Mouse (Mus musculus) midbrain, embryonic 14.5 days (tissue): Measurements from ENCODE around the gene Cldn3. TPM values are rescaled to one million over a fixed set of nuclear protein-coding genes. Genes with fewer than 3 reads are reported as not detected.

Experiments
- ATAC-seq: fragments of 200-750 bp; cut with Nextera tagmentation; 2 replicates; pipeline ENCODE4 v1.8.0; 2017; ENCODE audit warnings: moderate number of reproducible peaks, moderate library complexity; ENCODE audit not compliant: low FRiP score, low TSS enrichment
- DNase-seq: peaks from one replicate; pipeline ENCODE4 v3.0.0-alpha.2; 2015
- H3K27ac ChIP-seq: fragments of 300-500 bp; sonication (generic); replicated peaks from 2 replicates; pipeline ENCODE4 v1.5.1; 2014; ENCODE audit warnings: mild to moderate bottlenecking, low read depth, low read length, moderate library complexity
- H3K27me3 ChIP-seq: fragments of 300-500 bp; sonication (generic); 2 replicates; pipeline ENCODE4 v1.6.1; 2014; ENCODE audit warnings: low read length, control low read depth, mixed read lengths; ENCODE audit not compliant: control insufficient read depth, insufficient read depth
- H3K36me3 ChIP-seq: fragments of 300-500 bp; sonication (generic); 2 replicates; pipeline ENCODE4 v1.6.1; 2014; ENCODE audit warnings: low read length, control low read depth; ENCODE audit not compliant: control insufficient read depth, insufficient read depth
- H3K4me1 ChIP-seq: fragments of 300-500 bp; sonication (generic); 2 replicates; pipeline ENCODE4 v1.6.1; 2014; ENCODE audit warnings: mild to moderate bottlenecking, antibody characterized with exemption, low read length, control low read depth; ENCODE audit not compliant: control insufficient read depth, insufficient read depth
- H3K4me2 ChIP-seq: fragments of 300-500 bp; sonication (generic); 2 replicates; pipeline ENCODE4 v1.6.1; 2014; ENCODE audit warnings: mild to moderate bottlenecking, low read length, moderate library complexity
- H3K4me3 ChIP-seq: fragments of 300-500 bp; sonication (generic); replicated peaks from 2 replicates; pipeline ENCODE4 v1.5.1; 2014; ENCODE audit warnings: low read depth, low read length
- H3K9ac ChIP-seq: fragments of 300-500 bp; sonication (generic); replicated peaks from 2 replicates; pipeline ENCODE4 v1.6.1; 2014; ENCODE audit warnings: mild to moderate bottlenecking, low read length, moderate library complexity
- H3K9me3 ChIP-seq: fragments of 300-500 bp; sonication (generic); 2 replicates; pipeline ENCODE4 v1.6.1; 2016; ENCODE audit warnings: low read length, control low read depth, mixed read lengths; ENCODE audit not compliant: control insufficient read depth
- WGBS: fragments of 180-500 bp; shearing (Covaris S2); extraction: QIAGEN DNeasy Blood & Tissue Kit; methylation state at CpG from one replicate; pipeline ENCODE4 v1.1.7; 2014; 5-methylcytosine and 5-hydroxymethylcytosine counted together
- polyA plus RNA-seq: library from polyadenylated mRNA; unstranded; fragments of >200 nt; fragmentation: Nextera tagmentation; extraction: Ambion mirVana; gene quantifications from 2 replicates; pipeline ENCODE4 v1.2.1, GENCODE M21; 2014

The Cldn3 gene
- polyA plus RNA-seq, 1 experiment from 2014 or later, result 1.3 TPM

DNA sequence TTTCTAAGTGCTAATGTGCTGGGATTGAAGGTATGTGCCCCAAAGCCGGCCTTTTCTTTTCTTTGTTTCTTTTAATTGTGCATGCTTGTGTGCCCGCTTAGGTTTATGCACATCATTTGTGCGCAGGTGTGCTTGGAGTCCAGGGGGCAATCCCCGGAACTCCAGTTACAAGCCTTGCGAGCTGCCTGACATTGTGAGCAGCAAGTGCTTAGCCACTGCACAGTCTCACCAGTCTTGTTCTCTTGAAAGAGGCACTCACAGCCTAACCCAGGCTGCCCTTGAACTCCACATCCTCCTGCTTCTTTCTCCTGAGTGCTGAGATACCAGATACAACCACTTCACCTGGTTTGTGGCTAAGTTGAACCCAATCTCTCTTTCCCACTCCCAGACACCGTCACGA lies 12.5 kb upstream of the Cldn3 start:
- no peak overlapping the region for H3K4me3 ChIP-seq

DNA sequence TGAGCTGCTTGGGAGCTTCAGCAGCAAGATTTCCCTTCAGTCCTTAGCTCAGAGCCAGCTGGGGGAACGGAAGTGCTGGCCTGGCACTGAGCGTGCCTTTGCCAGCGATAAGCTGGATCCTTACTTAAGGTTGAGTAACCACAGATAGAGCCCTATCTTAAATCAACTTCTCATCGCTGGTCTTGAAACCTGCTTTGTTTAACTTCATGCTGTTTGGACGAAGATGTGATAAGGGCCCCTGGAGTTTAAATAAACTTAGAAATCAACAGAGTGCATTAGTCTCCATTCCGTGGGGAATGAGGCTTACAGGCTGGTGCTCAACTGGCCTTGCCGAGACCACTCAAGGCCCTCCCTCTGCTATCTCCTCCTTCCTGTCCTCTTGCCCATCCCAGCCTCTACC lies 11.7 kb upstream of the Cldn3 start:
- H3K27me3 ChIP-seq, result no peaks in the 10 kb centered on the region
- no peak overlapping the region for H3K9ac ChIP-seq
- WGBS, result 73% methylated on average over 7 of the region's 7 CpGs
- H3K4me2 ChIP-seq, result no peak overlapping the region
- no peak overlapping the region for H3K4me3 ChIP-seq
- H3K27ac ChIP-seq, result no peak overlapping the region
- H3K9me3 ChIP-seq, result no peaks in the 10 kb centered on the region
- DNase-seq, result no peak
- no peaks in the 10 kb centered on the region for H3K4me1 ChIP-seq
- no peak for ATAC-seq
- no peaks in the 10 kb centered on the region for H3K36me3 ChIP-seq

More for the DNA sequence above, 12.5 kb upstream of the Cldn3 start:
- Histone ChIP-seq H3K36me3 (no peaks in the 10 kb centered on the region), H3K27me3 (no peaks in the 10 kb centered on the region), H3K4me1 (no peaks in the 10 kb centered on the region), H3K9ac (no peak overlapping the region), H3K27ac (no peak overlapping the region), H3K4me2 (no peak overlapping the region), H3K9me3 (no peaks in the 10 kb centered on the region)
- WGBS, result 87% methylated on average over 7 of the region's 7 CpGs
- DNase-seq (no peak), ATAC-seq (no peak)

DNA sequence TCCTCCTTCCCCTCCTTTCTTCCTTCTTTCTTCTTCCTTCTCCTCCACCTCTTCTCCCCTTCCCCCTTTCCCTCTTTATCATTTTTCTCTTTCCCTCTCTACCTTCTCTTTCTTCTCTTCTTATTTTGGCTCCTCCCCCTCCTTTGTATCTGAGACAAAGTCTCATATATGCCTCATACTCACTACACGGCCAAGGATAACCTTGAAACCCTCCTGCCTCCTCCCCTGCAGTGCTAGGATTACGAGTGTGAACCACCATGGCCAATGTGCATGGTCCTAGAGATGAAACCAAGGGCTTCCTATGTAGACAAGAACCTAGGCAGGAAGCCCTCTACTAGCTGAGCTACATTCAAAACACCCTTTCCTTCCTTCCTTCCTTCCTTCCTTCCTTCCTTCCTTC lies 11.1 kb upstream of the Cldn3 start:
- 58% methylated on average over 2 of the region's 2 CpGs for WGBS

DNA sequence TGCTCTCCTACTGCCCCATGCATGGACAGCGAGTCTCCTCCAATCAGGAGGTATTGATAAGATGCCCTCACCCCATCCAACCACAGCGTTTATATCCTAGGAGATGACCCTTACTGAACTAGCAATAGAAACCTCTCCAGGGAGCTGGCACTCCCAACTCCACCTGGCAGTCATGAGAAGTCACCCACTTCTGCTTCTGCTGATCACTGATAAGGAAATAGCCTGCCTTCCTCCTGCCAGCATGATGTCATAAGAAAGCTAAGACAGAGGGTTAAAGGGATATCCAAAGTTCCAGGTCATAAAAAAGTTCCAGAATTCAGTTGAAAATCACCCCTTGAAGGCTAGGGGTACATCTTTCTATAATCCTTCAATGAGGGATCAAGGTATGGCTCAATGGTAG lies 9.8 kb upstream of the Cldn3 start:
- no peaks in the 10 kb centered on the region for H3K9me3 ChIP-seq
- DNase-seq (no peak), ATAC-seq (no peak)
- H3K36me3 ChIP-seq, result no peaks in the 10 kb centered on the region
- H3K9ac ChIP-seq, result no peak overlapping the region
- H3K27me3 ChIP-seq, result no peaks in the 10 kb centered on the region
- H3K4me3 ChIP-seq, result no peak overlapping the region
- no peaks in the 10 kb centered on the region for H3K4me1 ChIP-seq
- WGBS, result 84% methylated on average over 2 of the region's 2 CpGs
- no peak overlapping the region for H3K4me2 ChIP-seq
- no peak overlapping the region for H3K27ac ChIP-seq

More for the DNA sequence above, 11.1 kb upstream of the Cldn3 start:
- H3K9ac ChIP-seq, result no peak overlapping the region
- no peaks in the 10 kb centered on the region for H3K36me3 ChIP-seq
- no peak overlapping the region for H3K27ac ChIP-seq
- DNase-seq, result no peak
- no peaks in the 10 kb centered on the region for H3K27me3 ChIP-seq
- no peak for ATAC-seq
- H3K4me1 ChIP-seq, result no peaks in the 10 kb centered on the region
- no peaks in the 10 kb centered on the region for H3K9me3 ChIP-seq
- H3K4me2 ChIP-seq, result no peak overlapping the region
- H3K4me3 ChIP-seq, result no peak overlapping the region

DNA sequence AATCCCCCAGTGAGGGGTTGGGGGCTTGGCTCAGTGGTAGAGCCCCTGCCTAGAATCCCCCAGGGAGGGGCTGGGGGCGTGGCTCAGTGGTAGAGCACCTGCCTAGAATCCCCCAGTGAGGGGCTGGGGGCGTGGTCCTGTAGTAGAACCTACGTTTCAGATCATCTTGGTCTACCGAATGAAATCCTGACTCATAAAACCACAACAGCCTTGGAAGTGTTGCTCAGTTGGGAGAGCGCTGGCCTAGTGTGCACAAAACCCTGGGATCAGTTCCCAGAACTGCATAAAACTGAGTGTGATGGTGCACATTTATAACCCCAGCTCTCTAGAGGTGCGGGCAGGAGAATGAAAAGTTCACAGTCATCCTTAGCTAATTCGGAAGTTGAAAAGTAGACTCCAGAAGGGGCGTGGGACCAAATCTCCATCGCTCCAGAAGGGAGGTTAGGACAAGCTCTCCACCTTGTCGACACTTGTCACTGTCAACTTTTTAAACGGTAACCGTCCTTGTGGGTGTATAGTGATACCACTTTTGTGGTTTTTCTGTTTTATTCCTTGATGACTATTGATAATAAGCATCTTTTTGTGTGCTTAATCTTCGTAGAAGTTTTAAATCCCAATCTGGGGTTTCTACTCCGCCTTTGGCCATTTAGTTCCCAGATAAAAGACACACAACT lies 9.3 kb upstream of the Cldn3 start:
- no peaks in the 10 kb centered on the region for H3K36me3 ChIP-seq
- no peaks in the 10 kb centered on the region for H3K9me3 ChIP-seq
- H3K27ac ChIP-seq, result no peak overlapping the region
- no peaks in the 10 kb centered on the region for H3K27me3 ChIP-seq
- WGBS, result 87% methylated on average over 14 of the region's 14 CpGs
- H3K4me1 ChIP-seq, result no peaks in the 10 kb centered on the region
- no peak for ATAC-seq
- no peak for DNase-seq
- no peak overlapping the region for H3K9ac ChIP-seq
- H3K4me2 ChIP-seq, result no peak overlapping the region
- no peak overlapping the region for H3K4me3 ChIP-seq

DNA sequence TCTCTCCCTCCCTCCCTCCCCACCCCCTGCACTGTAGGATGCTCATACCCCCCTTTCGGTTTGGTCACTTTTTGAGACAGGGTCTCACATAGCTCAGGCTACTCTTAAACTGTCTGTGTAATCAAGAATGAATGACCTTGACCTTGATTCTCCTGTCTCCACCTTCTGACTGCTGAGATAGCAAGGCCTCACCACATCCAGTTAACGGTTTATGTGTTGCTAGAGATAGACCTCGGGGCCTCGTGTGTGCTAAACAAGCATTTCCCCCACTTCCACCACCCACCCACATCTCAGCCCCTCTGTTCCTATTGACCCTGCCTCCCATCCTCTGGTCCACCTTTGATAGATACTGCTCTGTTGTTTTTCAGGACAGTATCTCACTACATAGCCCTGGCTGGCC lies 8.2 kb upstream of the Cldn3 start:
- ATAC-seq (no peak), DNase-seq (no peak)
- Histone ChIP-seq H3K27ac (no peak overlapping the region), H3K9me3 (no peaks in the 10 kb centered on the region), H3K4me1 (no peaks in the 10 kb centered on the region), H3K4me3 (no peak overlapping the region), H3K36me3 (no peaks in the 10 kb centered on the region), H3K4me2 (no peak overlapping the region), H3K9ac (no peak overlapping the region), H3K27me3 (no peaks in the 10 kb centered on the region)
- 87% methylated on average over 4 of the region's 4 CpGs for WGBS

DNA sequence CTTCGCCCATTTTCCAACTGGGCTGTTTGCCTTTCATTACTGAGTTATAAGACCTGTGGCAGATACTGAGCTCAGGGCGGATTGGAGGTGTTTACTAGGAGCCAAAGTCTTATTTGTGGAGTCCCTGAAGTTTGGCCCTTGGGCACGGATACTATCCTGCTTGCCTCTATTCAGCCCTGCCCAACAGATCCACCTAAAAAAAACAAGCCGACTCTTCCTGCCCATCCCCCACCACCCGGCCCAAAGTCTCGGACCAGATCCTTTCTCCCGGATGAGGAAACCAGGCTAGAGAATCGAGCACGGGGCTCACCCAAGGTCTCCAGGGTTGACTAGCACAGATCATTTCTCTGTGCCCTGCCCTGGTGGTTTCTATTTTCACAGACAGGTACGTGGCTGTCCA lies 4.9 kb upstream of the Cldn3 start:
- 75% methylated on average over 10 of the region's 10 CpGs for WGBS

DNA sequence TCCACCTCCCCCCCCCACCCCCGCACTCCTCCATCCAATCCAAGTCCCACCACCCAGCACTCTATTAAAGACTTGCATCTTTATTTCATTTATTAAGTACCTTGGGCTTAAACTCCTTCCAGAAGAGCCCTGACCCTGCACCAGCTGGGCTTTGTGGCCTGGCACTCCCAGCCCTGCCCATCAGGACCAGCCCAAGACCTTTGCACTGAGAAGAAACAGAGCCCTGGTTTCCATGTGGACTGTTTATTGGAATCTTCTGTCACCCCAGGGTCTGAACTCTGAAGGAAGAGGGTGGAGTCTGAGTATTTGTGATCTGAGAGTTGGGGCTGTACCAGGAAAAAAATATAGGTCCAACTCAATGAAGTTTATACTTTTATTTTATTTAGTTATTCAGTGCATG lies 2.9 kb upstream of the Cldn3 start:
- WGBS, result 94% methylated on average over 1 of the region's 1 CpGs

More for the DNA sequence above, 4.9 kb upstream of the Cldn3 start:
- Histone ChIP-seq H3K4me3 (no peak overlapping the region), H3K4me2 (no peak overlapping the region), H3K4me1 (0 out of 2 replicates have a peak, but pooled peaks cover 8% of the 10 kb centered on the region), H3K27me3 (peaks cover 17% of the 10 kb centered on the region), H3K9me3 (no peaks in the 10 kb centered on the region), H3K27ac (no peak overlapping the region), H3K36me3 (no peaks in the 10 kb centered on the region), H3K9ac (no peak overlapping the region)
- no peak for DNase-seq
- no peak for ATAC-seq

DNA sequence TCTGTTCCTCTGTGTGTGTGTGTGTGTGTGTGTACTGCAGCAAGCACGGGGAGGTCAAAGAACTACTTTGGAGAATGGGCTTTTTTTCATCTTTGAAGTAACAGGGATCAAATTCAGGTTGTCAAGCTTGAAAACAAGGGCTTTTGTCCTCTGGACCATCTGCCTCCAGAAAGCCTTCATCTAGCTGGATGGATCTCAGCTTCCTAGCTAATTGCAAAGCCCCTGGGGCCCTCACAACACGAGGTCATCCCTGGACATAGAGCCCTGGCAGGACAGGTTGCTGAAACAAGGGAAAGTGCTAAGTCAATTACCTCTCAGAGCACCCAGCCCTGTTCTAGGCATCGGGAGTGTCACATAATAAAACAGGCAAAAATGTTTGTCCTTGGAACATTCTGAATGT lies 2.2 kb upstream of the Cldn3 start:
- no peak overlapping the region for H3K27ac ChIP-seq
- H3K9me3 ChIP-seq, result no peaks in the 10 kb centered on the region
- WGBS, result 2% methylated on average over 3 of the region's 3 CpGs
- no peaks in the 10 kb centered on the region for H3K36me3 ChIP-seq
- H3K4me1 ChIP-seq, result peaks cover 13% of the 10 kb centered on the region; the same call in 1 of the 2 replicates
- H3K4me3 ChIP-seq, result no peak overlapping the region
- H3K4me2 ChIP-seq, result no peak overlapping the region
- DNase-seq, result no peak
- H3K27me3 ChIP-seq, result peaks cover 33% of the 10 kb centered on the region
- no peak overlapping the region for H3K9ac ChIP-seq
- no peak for ATAC-seq

More for the DNA sequence above, 2.9 kb upstream of the Cldn3 start:
- Histone ChIP-seq H3K4me2 (no peak overlapping the region), H3K27ac (no peak overlapping the region), H3K27me3 (peaks cover 33% of the 10 kb centered on the region), H3K9ac (no peak overlapping the region), H3K4me3 (no peak overlapping the region), H3K36me3 (no peaks in the 10 kb centered on the region), H3K4me1 (peaks cover 13% of the 10 kb centered on the region; the same call in 1 of the 2 replicates), H3K9me3 (no peaks in the 10 kb centered on the region)
- ATAC-seq (no peak), DNase-seq (no peak)
